Comparison of ENCODE assay signal across 8 mouse cellular contexts in genomic region chr17:29355461-29355840, GRCm38 (mm10). TPM values are rescaled to one million over a fixed set of nuclear protein-coding genes. Genes with fewer than 3 reads are reported as not detected.
A peak's percentile ranks its signal among the peaks of the same experiment; 100 is the strongest.
DNase-seq lines count a peak whose midpoint lies in the region; ATAC-seq and TF ChIP-seq lines count a peak whose summit lies in the region.

No protein-coding gene starts in this region.

- H3K9ac ChIP-seq in limb, embryonic 13.5 days = peak overlapping the region; percentile 62
- H3K9ac ChIP-seq in neural tube, embryonic 14.5 days (replicated peaks; ENCODE audit: low read depth, low read length) = peak overlapping the region; percentile 35; the same call in 1 of the 2 replicates

- H3K27me3 ChIP-seq in hindbrain, embryonic 10.5 days (ENCODE audit: insufficient read depth, poor library complexity, severe bottlenecking) = no peaks in the 10 kb centered on the region
- H3K27me3 ChIP-seq in limb, embryonic 13.5 days = no peaks in the 10 kb centered on the region
- H3K27me3 ChIP-seq in neural tube, embryonic 14.5 days (ENCODE audit: control insufficient read depth, insufficient read depth, low read length) = no peaks in the 10 kb centered on the region

- no peaks in the 10 kb centered on the region for H3K36me3 ChIP-seq in hindbrain, embryonic 10.5 days
- no peaks in the 10 kb centered on the region for H3K36me3 ChIP-seq in limb, embryonic 13.5 days
- H3K36me3 ChIP-seq in neural tube, embryonic 14.5 days (ENCODE audit: control insufficient read depth, insufficient read depth, low read length) = no peaks in the 10 kb centered on the region

- H3K4me3 ChIP-seq in layer of hippocampus, adult 2 months = no peak overlapping the region
- H3K4me3 ChIP-seq in hindbrain, embryonic 10.5 days = peak overlapping the region; percentile 53
- no peak overlapping the region for H3K4me3 ChIP-seq in limb, embryonic 13.5 days
- no peak overlapping the region for H3K4me3 ChIP-seq in neural tube, embryonic 14.5 days (ENCODE audit: low read depth, low read length)

- peak overlapping the region; percentile 67 for H3K4me2 ChIP-seq in limb, embryonic 13.5 days (replicated peaks)
- H3K4me2 ChIP-seq in neural tube, embryonic 14.5 days (ENCODE audit: low read depth, low read length) = no peak overlapping the region

- TF ChIP-seq CTCF in layer of hippocampus, adult 2 months (conservative IDR thresholded peaks at IDR 0.05) = no peak

- 32% methylated on average over 5 of the region's 5 CpGs for WGBS in hindbrain, embryonic 10.5 days
- WGBS in limb, embryonic 13.5 days = 48% methylated on average over 5 of the region's 5 CpGs
- WGBS in neural tube, embryonic 14.5 days = 7% methylated on average over 5 of the region's 5 CpGs

- no peak for ATAC-seq in limb, embryonic 13.5 days (ENCODE audit: low FRiP score, low read depth)
- ATAC-seq in neural tube, embryonic 14.5 days (ENCODE audit: low read depth) = peak; percentile 59

- peak overlapping the region; percentile 91 for H3K27ac ChIP-seq in layer of hippocampus, adult 2 months
- H3K27ac ChIP-seq in hindbrain, embryonic 10.5 days = peak overlapping the region; percentile 95
- peak overlapping the region; percentile 87 for H3K27ac ChIP-seq in limb, embryonic 13.5 days
- H3K27ac ChIP-seq in neural tube, embryonic 14.5 days (ENCODE audit: low read depth, low read length) = peak overlapping the region; percentile 95

- no peaks in the 10 kb centered on the region for H3K9me3 ChIP-seq in hindbrain, embryonic 10.5 days
- no peaks in the 10 kb centered on the region for H3K9me3 ChIP-seq in limb, embryonic 13.5 days
- no peaks in the 10 kb centered on the region for H3K9me3 ChIP-seq in neural tube, embryonic 14.5 days (ENCODE audit: control insufficient read depth, low read length)

- no peak for DNase-seq in layer of hippocampus, adult 2 months (ENCODE audit: low spot score in 2 of 2)
- DNase-seq in layer of hippocampus, adult 11-12 months (ENCODE audit: low spot score) = no peak
- peak; percentile 82 for DNase-seq in hindbrain, embryonic 10.5 days (ENCODE audit: low spot score)
- DNase-seq in left cerebral cortex, adult 9 months (ENCODE audit: low spot score in 2 of 2) = no peak
- DNase-seq in spleen, adult 12 weeks (ENCODE audit: low spot score) = no peak
- no peak for DNase-seq in thymus, postnatal 4 days

- H3K4me1 ChIP-seq in hindbrain, embryonic 10.5 days (replicated peaks) = peaks cover 39% of the 10 kb centered on the region
- H3K4me1 ChIP-seq in limb, embryonic 13.5 days = peaks cover 25% of the 10 kb centered on the region
- peaks cover 18% of the 10 kb centered on the region; the same call in 1 of the 2 replicates for H3K4me1 ChIP-seq in neural tube, embryonic 14.5 days (ENCODE audit: control insufficient read depth, insufficient read depth, low read length)

RNA-seq across cellular contexts. Expression of gene Fgd2, which starts 5.3 kb away (rescaled TPM):
- total RNA-seq in layer of hippocampus, adult 2 months (2021) = 1 to 10 TPM; 3.8 to 4.4 TPM
- 5.9 and 7.5 TPM in 2 replicates for polyA plus RNA-seq in hindbrain, embryonic 10.5 days (2016; fragmentation: Nextera tagmentation; extraction: Ambion mirVana)
- polyA plus RNA-seq in limb, embryonic 13.5 days (2015; fragmentation: Nextera tagmentation; extraction: Ambion mirVana) = 4.3 and 6.7 TPM in 2 replicates
- polyA plus RNA-seq in neural tube, embryonic 14.5 days (2014; fragmentation: Nextera tagmentation; extraction: Ambion mirVana) = 3.7 and 3.8 TPM in 2 replicates

RNA-seq across cellular contexts. Expression of gene Mtch1, which starts 7.7 kb away (rescaled TPM):
- total RNA-seq in layer of hippocampus, adult 2 months (2021) = 100 to 1,000 TPM; 587 to 618 TPM
- polyA plus RNA-seq in hindbrain, embryonic 10.5 days (2016; fragmentation: Nextera tagmentation; extraction: Ambion mirVana) = 338 and 391 TPM in 2 replicates
- 328 and 333 TPM in 2 replicates for polyA plus RNA-seq in limb, embryonic 13.5 days (2015; fragmentation: Nextera tagmentation; extraction: Ambion mirVana)
- 517 and 551 TPM in 2 replicates for polyA plus RNA-seq in neural tube, embryonic 14.5 days (2014; fragmentation: Nextera tagmentation; extraction: Ambion mirVana)

RNA-seq across cellular contexts. Expression of gene Pi16, which starts 38.0 kb away (rescaled TPM):
- 1 to 10 TPM in 1 of 2 experiments, under 1 TPM in 1; 0.74 to 1.1 TPM for total RNA-seq in layer of hippocampus, adult 2 months (2021)
- 0.71 and 1.1 TPM in 2 replicates for polyA plus RNA-seq in hindbrain, embryonic 10.5 days (2016; fragmentation: Nextera tagmentation; extraction: Ambion mirVana)
- 0.45 and 0.46 TPM in 2 replicates for polyA plus RNA-seq in limb, embryonic 13.5 days (2015; fragmentation: Nextera tagmentation; extraction: Ambion mirVana)
- polyA plus RNA-seq in neural tube, embryonic 14.5 days (2014; fragmentation: Nextera tagmentation; extraction: Ambion mirVana) = 0.75 and 0.92 TPM in 2 replicates
